Mouse (Mus musculus) erythroblast, embryonic 14.5 days (primary cell): Measurements from ENCODE around the gene Aagab. TPM values are rescaled to one million over a fixed set of nuclear protein-coding genes. Genes with fewer than 3 reads are reported as not detected.

Experiments
- H3K27me3 ChIP-seq: 2 replicates; pipeline ENCODE4 v1.6.1; 2012; ENCODE audit warnings: inconsistent platforms; ENCODE audit not compliant: control insufficient read depth
- H3K36me3 ChIP-seq: 2 replicates; pipeline ENCODE4 v1.6.1; 2012; ENCODE audit warnings: mild to moderate bottlenecking, inconsistent platforms; ENCODE audit not compliant: control insufficient read depth
- H3K4me1 ChIP-seq: 2 replicates; pipeline ENCODE4 v1.6.1; 2012; ENCODE audit warnings: inconsistent platforms; ENCODE audit not compliant: control insufficient read depth
- H3K4me3 ChIP-seq: replicated peaks from 2 replicates; pipeline ENCODE3; 2012; ENCODE audit warnings: moderate library complexity, mild to moderate bottlenecking, inconsistent platforms
- H3K9me3 ChIP-seq: 2 replicates; pipeline ENCODE4 v1.6.1; 2012; ENCODE audit warnings: low read length, inconsistent platforms, mixed read lengths; ENCODE audit not compliant: control insufficient read depth
- GATA1 ChIP-seq: IDR thresholded peaks from 2 replicates; pipeline ENCODE4 v1.6.1; 2012; ENCODE audit warnings: low read length, inconsistent platforms, mixed read lengths
- TAL1 ChIP-seq: IDR thresholded peaks from 3 replicates; pipeline ENCODE4 v1.6.1; 2012; ENCODE audit warnings: low read length, inconsistent platforms, mixed read lengths
- polyA plus RNA-seq: library from polyadenylated mRNA; stranded (reverse); fragments of >175 nt; gene quantifications from 2 replicates; pipeline ENCODE4 v1.2.3, GENCODE M21; 2012

Aagab gene
- polyA plus RNA-seq, 1 experiment: 0.41 TPM

- no peak overlapping the region for H3K4me3 ChIP-seq
- H3K36me3 ChIP-seq: no peaks in the 10 kb centered on the region
- no peaks in the 10 kb centered on the region; the same call in 1 of the 2 replicates for H3K4me1 ChIP-seq
- H3K27me3 ChIP-seq: no peaks in the 10 kb centered on the region
- TF ChIP-seq GATA1 (no peak), TAL1 (no peak)
- no peaks in the 10 kb centered on the region for H3K9me3 ChIP-seq
Measured at GRCm38 (mm10) chr9:63673494-63673805, 71.0 kb downstream of the Aagab start.

- Histone ChIP-seq H3K27me3 (no peaks in the 10 kb centered on the region), H3K4me3 (no peak overlapping the region), H3K9me3 (no peaks in the 10 kb centered on the region), H3K36me3 (no peaks in the 10 kb centered on the region), H3K4me1 (no peaks in the 10 kb centered on the region; the same call in 1 of the 2 replicates)
- TF ChIP-seq GATA1 (no peak), TAL1 (no peak)
Measured at GRCm38 (mm10) chr9:63674613-63675012, 72.2 kb downstream of the Aagab start.

GRCm38 (mm10) chr9:63677621-63678020 lies 75.2 kb downstream of the Aagab start:
- Histone ChIP-seq H3K9me3 (no peaks in the 10 kb centered on the region), H3K36me3 (no peaks in the 10 kb centered on the region), H3K4me1 (peaks cover 5% of the 10 kb centered on the region), H3K4me3 (no peak overlapping the region), H3K27me3 (no peaks in the 10 kb centered on the region)
- no peak for TF ChIP-seq TAL1
- TF ChIP-seq GATA1: no peak

GRCm38 (mm10) chr9:63678076-63678475 lies 75.6 kb downstream of the Aagab start:
- no peaks in the 10 kb centered on the region for H3K9me3 ChIP-seq
- no peaks in the 10 kb centered on the region for H3K27me3 ChIP-seq
- peaks cover 9% of the 10 kb centered on the region for H3K4me1 ChIP-seq
- no peaks in the 10 kb centered on the region for H3K36me3 ChIP-seq
- H3K4me3 ChIP-seq: no peak overlapping the region
- TF ChIP-seq TAL1 (no peak), GATA1 (no peak)

DNA sequence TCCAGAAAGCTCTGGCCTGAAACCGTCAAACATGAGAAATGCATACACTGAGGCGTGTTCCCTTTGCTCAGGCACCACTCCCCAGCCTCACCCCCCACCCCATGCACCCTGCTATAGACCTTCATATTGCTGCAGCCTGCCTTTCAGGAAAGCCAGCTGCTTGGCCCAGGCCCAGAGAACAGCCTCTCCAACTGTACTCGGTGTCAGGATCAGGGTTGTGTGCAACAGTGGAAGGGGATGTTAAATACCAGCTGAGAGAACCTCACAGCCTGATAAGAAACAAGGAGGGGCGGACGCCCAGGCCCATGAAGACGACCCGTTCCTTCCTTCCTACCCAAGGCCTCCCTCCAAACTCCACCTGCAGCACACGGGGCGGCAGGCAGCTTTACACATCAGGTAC lies 79.8 kb downstream of the Aagab start:
- Histone ChIP-seq H3K27me3 (no peaks in the 10 kb centered on the region), H3K4me1 (peaks cover 12% of the 10 kb centered on the region), H3K9me3 (no peaks in the 10 kb centered on the region), H3K4me3 (no peak overlapping the region), H3K36me3 (no peaks in the 10 kb centered on the region)
- TF ChIP-seq GATA1: no peak

DNA sequence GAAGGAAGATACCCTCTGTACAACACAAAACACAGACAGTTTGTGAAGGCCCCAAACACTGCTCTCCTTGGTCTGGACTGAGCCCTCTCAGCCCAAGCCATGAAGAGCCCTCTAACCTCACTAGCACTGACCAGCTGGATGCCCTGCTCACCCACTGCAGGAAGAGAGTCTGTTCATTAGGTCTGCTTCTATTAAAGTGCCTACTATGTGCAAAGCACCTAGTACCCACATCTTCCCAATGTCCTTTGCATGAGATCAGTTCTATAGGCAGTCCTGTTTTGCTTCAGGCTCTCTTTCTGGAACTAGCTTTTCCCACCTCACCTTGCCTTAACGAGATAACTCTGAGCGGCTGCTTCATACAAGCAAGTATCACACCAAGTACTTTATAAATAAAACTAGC lies 80.5 kb downstream of the Aagab start:
- TF ChIP-seq GATA1 (no peak), TAL1 (no peak)
- H3K4me1 ChIP-seq: peaks cover 12% of the 10 kb centered on the region
- H3K36me3 ChIP-seq: no peaks in the 10 kb centered on the region
- no peaks in the 10 kb centered on the region for H3K9me3 ChIP-seq
- H3K27me3 ChIP-seq: no peaks in the 10 kb centered on the region
- H3K4me3 ChIP-seq: no peak overlapping the region

DNA sequence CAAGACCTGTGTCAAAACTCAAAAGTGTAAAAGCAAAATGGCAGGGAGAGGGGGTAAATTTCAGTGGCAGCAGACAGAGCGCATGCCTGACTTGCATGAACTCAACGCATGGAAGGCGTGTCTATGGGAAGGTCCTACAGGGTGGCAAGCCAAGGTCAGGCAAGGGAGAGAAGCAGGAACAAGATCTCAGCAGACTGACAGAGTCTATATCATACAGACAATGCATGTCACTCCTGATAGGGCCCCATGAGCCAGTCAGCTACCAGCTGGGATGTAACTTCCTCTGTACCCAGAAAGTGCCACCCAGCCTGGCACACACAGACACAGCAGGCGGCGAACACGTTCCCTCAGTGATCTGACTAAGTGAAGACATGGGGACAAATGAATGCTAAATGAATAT lies 81.8 kb downstream of the Aagab start:
- Histone ChIP-seq H3K4me1 (peaks cover 12% of the 10 kb centered on the region), H3K9me3 (no peaks in the 10 kb centered on the region), H3K36me3 (no peaks in the 10 kb centered on the region), H3K27me3 (no peaks in the 10 kb centered on the region), H3K4me3 (no peak overlapping the region)
- TF ChIP-seq GATA1: no peak
- TF ChIP-seq TAL1: no peak

GRCm38 (mm10) chr9:63685352-63685751 lies 82.9 kb downstream of the Aagab start:
- Histone ChIP-seq H3K27me3 (no peaks in the 10 kb centered on the region), H3K4me1 (peaks cover 12% of the 10 kb centered on the region), H3K36me3 (no peaks in the 10 kb centered on the region; the same call in 1 of the 2 replicates), H3K9me3 (no peaks in the 10 kb centered on the region), H3K4me3 (no peak overlapping the region)
- TF ChIP-seq GATA1: no peak
- TF ChIP-seq TAL1: no peak

DNA sequence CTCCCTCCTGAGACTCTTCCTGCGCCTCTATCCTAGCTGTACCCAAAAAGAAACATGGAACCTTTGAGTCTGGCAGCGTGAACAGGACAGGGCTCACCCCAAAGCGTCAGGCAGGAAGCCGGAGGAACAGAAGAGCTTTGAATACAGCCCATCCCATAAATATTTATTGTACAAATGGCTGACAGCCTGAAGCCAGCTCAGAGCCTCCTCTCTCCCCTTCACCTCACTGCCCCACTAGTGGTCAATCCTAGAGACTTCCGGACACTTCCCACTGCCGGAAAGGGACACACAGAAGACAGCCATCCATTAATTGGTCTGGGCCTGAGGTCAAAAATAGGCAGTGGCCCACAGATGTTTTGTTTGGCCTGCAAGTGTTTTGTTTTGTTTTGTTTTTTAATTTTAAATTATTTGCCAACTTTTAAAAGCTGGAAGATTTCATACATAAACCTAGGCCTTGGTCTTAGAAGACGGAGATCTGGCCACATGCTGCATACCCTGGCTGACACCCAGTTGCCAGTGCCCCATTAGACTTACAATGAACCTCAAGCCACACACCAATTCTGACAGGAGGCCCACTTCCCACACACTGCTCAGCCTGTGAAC lies 85.1 kb downstream of the Aagab start:
- Histone ChIP-seq H3K9me3 (no peaks in the 10 kb centered on the region), H3K36me3 (no peaks in the 10 kb centered on the region; the same call in 1 of the 2 replicates), H3K27me3 (no peaks in the 10 kb centered on the region), H3K4me1 (peaks cover 7% of the 10 kb centered on the region), H3K4me3 (no peak overlapping the region)
- no peak for TF ChIP-seq TAL1
- TF ChIP-seq GATA1: no peak

DNA sequence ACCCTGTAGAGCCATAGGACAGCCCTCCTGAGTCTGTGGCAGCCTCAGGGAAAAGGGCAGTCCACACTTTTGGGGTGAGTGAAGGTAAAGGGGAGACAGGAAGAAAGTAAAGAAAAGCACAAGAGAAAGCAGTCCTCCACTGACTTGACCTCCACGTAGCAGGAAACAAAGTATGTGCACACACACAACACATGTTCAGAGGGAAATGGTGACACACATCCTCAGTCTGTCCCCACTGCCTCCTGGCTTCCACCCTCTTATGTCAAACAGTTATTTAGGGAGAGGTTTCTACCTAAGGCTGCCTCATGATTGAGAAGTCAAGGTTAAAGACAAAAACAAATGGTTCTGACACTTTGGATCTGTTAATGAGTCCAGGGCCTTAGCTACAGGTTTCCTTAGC lies 88.1 kb downstream of the Aagab start:
- H3K27me3 ChIP-seq: no peaks in the 10 kb centered on the region
- no peaks in the 10 kb centered on the region; the same call in 1 of the 2 replicates for H3K4me1 ChIP-seq
- H3K4me3 ChIP-seq: no peak overlapping the region
- no peaks in the 10 kb centered on the region; the same call in 1 of the 2 replicates for H3K36me3 ChIP-seq
- TF ChIP-seq TAL1 (no peak), GATA1 (no peak)
- H3K9me3 ChIP-seq: no peaks in the 10 kb centered on the region

- no peak for TF ChIP-seq GATA1
- TF ChIP-seq TAL1: no peak
- no peaks in the 10 kb centered on the region for H3K9me3 ChIP-seq
- no peaks in the 10 kb centered on the region; the same call in 1 of the 2 replicates for H3K36me3 ChIP-seq
- no peaks in the 10 kb centered on the region for H3K27me3 ChIP-seq
- H3K4me1 ChIP-seq: peaks cover 12% of the 10 kb centered on the region
- no peak overlapping the region for H3K4me3 ChIP-seq
Measured at GRCm38 (mm10) chr9:63691960-63692359, 89.5 kb downstream of the Aagab start.

Other genes starting within 250 kb of the Aagab start
- gene Map2k5, start 224.8 kb upstream of the Aagab start, polyA plus RNA-seq: 1.1 and 1.4 TPM in 2 replicates
- gene 2300009A05Rik, start 203.4 kb upstream of the Aagab start, polyA plus RNA-seq: 5.1 and 7.2 TPM in 2 replicates
- gene Iqch, start 167 bp upstream of the Aagab start, polyA plus RNA-seq: not detected in 2 replicates
- 0.06 and 0.24 TPM in 2 replicates for gene Smad3, start 155.3 kb downstream of the Aagab start, polyA plus RNA-seq